Mouse (Mus musculus) frontal cortex, postnatal 14 days (tissue): Measurements from ENCODE around the gene Ddo.

Source experiments
- DNase-seq, 2 experiments: peaks; one replicate each; pipeline ENCODE4 v3.0.0; 2022; ENCODE audit warnings: low spot score in 2 of 2

Gene Ddo

GRCm38 (mm10) chr10:40716713-40717112 lies 86.9 kb downstream of the Ddo start:
- peak in 1 of 2 experiments; percentile 6 for DNase-seq

GRCm38 (mm10) chr10:40718362-40718761 lies 88.6 kb downstream of the Ddo start:
- no peak for DNase-seq

GRCm38 (mm10) chr10:40719062-40719461 lies 89.3 kb downstream of the Ddo start:
- DNase-seq = peak in 1 of 2 experiments; percentile 10

- no peak for DNase-seq
Measured at GRCm38 (mm10) chr10:40720883-40721282, 91.1 kb downstream of the Ddo start.

GRCm38 (mm10) chr10:40724342-40724741 lies 94.5 kb downstream of the Ddo start:
- DNase-seq = no peak

- DNase-seq = no peak
Measured at GRCm38 (mm10) chr10:40725066-40725465, 95.3 kb downstream of the Ddo start.

- DNase-seq = no peak
Measured at GRCm38 (mm10) chr10:40725471-40725870, 95.7 kb downstream of the Ddo start.

GRCm38 (mm10) chr10:40726288-40726902 lies 96.6 kb downstream of the Ddo start:
- peak in 1 of 2 experiments; percentile 2 for DNase-seq

GRCm38 (mm10) chr10:40726989-40727388 lies 97.2 kb downstream of the Ddo start:
- DNase-seq = no peak

GRCm38 (mm10) chr10:40730200-40730599 lies 100.4 kb downstream of the Ddo start:
- DNase-seq = peak in 1 of 2 experiments; percentile 2
